Mouse (Mus musculus): ENCODE measurements around the gene Ankrd55. TPM values are rescaled to one million over a fixed set of nuclear protein-coding genes. Genes with fewer than 3 reads are reported as not detected.
A peak's percentile ranks its signal among the peaks of the same experiment; 100 is the strongest.

Ankrd55 gene
- total and polyA plus RNA-seq, 3 experiments: 1.1 to 2.2 (median 1.1) TPM

- Histone ChIP-seq H3K79me2 (replicated peaks; ENCODE audit: control insufficient read depth, extremely low read depth, insufficient read depth, poor library complexity, severe bottlenecking) (no peaks in the 10 kb centered on the region), H3K4me3 (replicated peaks in 1 of 3; ENCODE audit: low read depth in 2 of 3, low read length in 2 of 3, poor library complexity in 1 of 3) (no peak overlapping the region), H3K27ac (ENCODE audit: insufficient read depth, low read depth) (peak overlapping the region; percentile 85; the same call in 1 of the 2 replicates), H3K36me3 (replicated peaks in 1 of 2; ENCODE audit: control insufficient read depth in 1 of 2, insufficient read depth in 1 of 2, low read length in 1 of 2) (no peaks in the 10 kb centered on the region), H3K4me2 (ENCODE audit: insufficient read depth, low read depth, poor library complexity, severe bottlenecking) (peak overlapping the region; percentile 57; the same call in 1 of the 2 replicates), H3K9me3 (replicated peaks; ENCODE audit: low read length) (peaks cover 3% of the 10 kb centered on the region), H3K9ac (ENCODE audit: insufficient read depth, low read depth) (0 out of 2 replicates have a peak overlapping the region, but pooled peaks have one; percentile 58), H3K27me3 (replicated peaks) (no peaks in the 10 kb centered on the region), H3K4me1 (ENCODE audit: control insufficient read depth in 1 of 2, insufficient read depth in 2 of 2) (peaks cover 12 to 40% of the 10 kb centered on the region in 2 experiments)
- in situ Hi-C loops (cut with MboI; ENCODE audit: low pct_ligation_motif_present, low pct_unique_long_range_greater_than_20kb, low sequenced_read_pairs) (no loop called here), dilution Hi-C loops (cut with MboI; ENCODE audit: extremely low pct_ligation_motif_present, extremely low pct_unique_long_range_greater_than_20kb, low sequenced_read_pairs) (no loop called here)
- TF ChIP-seq KAT2A (IDR thresholded peaks at IDR 0.05; ENCODE audit: insufficient replicate concordance, low read length): no peak
- TF ChIP-seq TBP (conservative IDR thresholded peaks at IDR 0.05; ENCODE audit: low read depth, low read length): no peak
- no peak for TF ChIP-seq GABPA (IDR thresholded peaks at IDR 0.05; ENCODE audit: insufficient replicate concordance, low read depth, low read length)
- peak in 1 of 2 experiments; percentile 60; a peak in 2 of 4 replicates for TF ChIP-seq CTCF (conservative IDR thresholded peaks at IDR 0.05 in 1 of 2, IDR thresholded peaks at IDR 0.05 in 1 of 2; ENCODE audit: low read depth in 2 of 2, low read length in 2 of 2)
- no peak for TF ChIP-seq ZKSCAN1 (IDR thresholded peaks at IDR 0.05; ENCODE audit: borderline replicate concordance, low read depth, low read length)
- TF ChIP-seq SMC3 (IDR thresholded peaks at IDR 0.05; ENCODE audit: low read depth, low read length): peak; percentile 68
- TF ChIP-seq PAX5 (IDR thresholded peaks at IDR 0.05; ENCODE audit: low read length): no peak
- no peak for TF ChIP-seq POLR2AphosphoS2 (IDR thresholded peaks at IDR 0.05; ENCODE audit: low read depth, low read length)
- TF ChIP-seq EP300 (IDR thresholded peaks at IDR 0.05; ENCODE audit: low read length): no peak
- TF ChIP-seq MEF2A (IDR thresholded peaks at IDR 0.05; ENCODE audit: borderline replicate concordance, low read depth, low read length): 0 out of 2 replicates have a peak, but pooled peaks have one; percentile 33
- TF ChIP-seq MYC (IDR thresholded peaks at IDR 0.05; ENCODE audit: low read depth, low read length): no peak
- peak; percentile 65 for TF ChIP-seq RAD21 (IDR thresholded peaks at IDR 0.05; ENCODE audit: low read depth, low read length)
- DNase-seq (ENCODE audit: extremely low read depth): no peak
These were observed 136.0 kb downstream of the Ankrd55 start for GRCm38 (mm10) chr13:112424212-112424611.

GRCm38 (mm10) chr13:112424635-112425034 lies 136.4 kb downstream of the Ankrd55 start:
- H3K27me3 ChIP-seq (replicated peaks): no peaks in the 10 kb centered on the region
- H3K79me2 ChIP-seq (replicated peaks; ENCODE audit: control insufficient read depth, extremely low read depth, insufficient read depth, poor library complexity, severe bottlenecking): no peaks in the 10 kb centered on the region
- H3K36me3 ChIP-seq (replicated peaks in 1 of 2; ENCODE audit: control insufficient read depth in 1 of 2, insufficient read depth in 1 of 2, low read length in 1 of 2): no peaks in the 10 kb centered on the region
- H3K4me3 ChIP-seq (replicated peaks in 1 of 3; ENCODE audit: low read depth in 2 of 3, low read length in 2 of 3, poor library complexity in 1 of 3): no peak overlapping the region
- peaks cover 12 to 40% of the 10 kb centered on the region in 2 experiments for H3K4me1 ChIP-seq (ENCODE audit: control insufficient read depth in 1 of 2, insufficient read depth in 2 of 2)
- no peak for DNase-seq (ENCODE audit: extremely low read depth)
- H3K27ac ChIP-seq (ENCODE audit: insufficient read depth, low read depth): peak overlapping the region; percentile 85
- in situ Hi-C loops (cut with MboI; ENCODE audit: low pct_ligation_motif_present, low pct_unique_long_range_greater_than_20kb, low sequenced_read_pairs) (no loop called here), dilution Hi-C loops (cut with MboI; ENCODE audit: extremely low pct_ligation_motif_present, extremely low pct_unique_long_range_greater_than_20kb, low sequenced_read_pairs) (no loop called here)
- no peak for TF ChIP-seq MAFK (IDR thresholded peaks at IDR 0.05; ENCODE audit: insufficient replicate concordance, low read length)
- no peak for TF ChIP-seq PAX5 (IDR thresholded peaks at IDR 0.05; ENCODE audit: low read length)
- TF ChIP-seq TBP (conservative IDR thresholded peaks at IDR 0.05; ENCODE audit: low read depth, low read length): 0 out of 2 replicates have a peak, but pooled peaks have one; percentile 30
- TF ChIP-seq ZMIZ1 (IDR thresholded peaks at IDR 0.05; ENCODE audit: low read depth, low read length): no peak
- 0 out of 2 replicates have a peak, but pooled peaks have one; percentile 3 for TF ChIP-seq BHLHE40 (IDR thresholded peaks at IDR 0.05; ENCODE audit: low read depth, low read length)
- TF ChIP-seq ELF1 (IDR thresholded peaks at IDR 0.05; ENCODE audit: low read depth, low read length): no peak
- no peak for TF ChIP-seq ETS1 (conservative IDR thresholded peaks at IDR 0.05; ENCODE audit: low read depth, low read length)
- no peak for TF ChIP-seq ZC3H11A (IDR thresholded peaks at IDR 0.05; ENCODE audit: low read depth, low read length)
- no peak for TF ChIP-seq MYC (IDR thresholded peaks at IDR 0.05; ENCODE audit: low read depth, low read length)
- no peak for TF ChIP-seq ZNF384 (IDR thresholded peaks at IDR 0.05; ENCODE audit: low read depth, low read length)
- no peak for TF ChIP-seq GABPA (IDR thresholded peaks at IDR 0.05; ENCODE audit: insufficient replicate concordance, low read depth, low read length)
- no peak for TF ChIP-seq CTCF (conservative IDR thresholded peaks at IDR 0.05 in 1 of 2, IDR thresholded peaks at IDR 0.05 in 1 of 2; ENCODE audit: low read depth in 2 of 2, low read length in 2 of 2)
- TF ChIP-seq USF1 (IDR thresholded peaks at IDR 0.05; ENCODE audit: low read depth, low read length): no peak
- H3K4me2 ChIP-seq (ENCODE audit: insufficient read depth, low read depth, poor library complexity, severe bottlenecking): peak overlapping the region; percentile 57
- peak overlapping the region; percentile 58 for H3K9ac ChIP-seq (ENCODE audit: insufficient read depth, low read depth)
- H3K9me3 ChIP-seq (replicated peaks; ENCODE audit: low read length): peaks cover 3% of the 10 kb centered on the region
